Mouse (Mus musculus) left cerebral cortex, postnatal 14 days (tissue): Measurements from ENCODE around the gene Gamt. TPM values are rescaled to one million over a fixed set of nuclear protein-coding genes. Genes with fewer than 3 reads are reported as not detected.

Source experiments
- DNase-seq, 2 experiments: peaks; one replicate each; pipeline ENCODE4 v3.0.0; 2021 to 2022; ENCODE audit warnings: low spot score in 2 of 2, mixed read lengths in 1 of 2
- intact Hi-C: fragments of 180-260 bp; cut with DNase I; formaldehyde crosslinking; loops from one replicate; pipeline ENCODE4 v1.15.1; 2025
- long read RNA-seq, 2 experiments: library from polyadenylated mRNA; stranded (forward); transcript quantifications; one replicate each; pipeline ENCODE4 v2.0.0; 2021
- total RNA-seq, 2 experiments: library from RNA; stranded (reverse); gene quantifications; 2 replicates each; pipeline ENCODE4 v1.2.3; 2021

The Gamt gene
- 10 to 100 TPM; 20.7 to 29.7 TPM for total RNA-seq
- long read RNA-seq, experiment 1, transcript Gamt-202 (6 exons, 988 nt) = major isoform, 27 of 44 reads
- long read RNA-seq, experiment 1, partial matches to known transcripts = 5 of 44 reads
- long read RNA-seq, experiment 1, other reads (novel, unspliced or antisense) = 10 of 44 reads
- long read RNA-seq, experiment 2, transcript Gamt-202 (6 exons, 988 nt) = major isoform, 13 of 16 reads
- long read RNA-seq, experiment 2, partial matches to known transcripts = 2 of 16 reads
- long read RNA-seq, experiment 2, other reads (novel, unspliced or antisense) = 1 of 16 reads

- intact Hi-C loops = no loop called here
Observed at GRCm38 (mm10) chr10:80260642-80261584, at the start of gene Gamt, which contains the start of gene Dazap1. Gamt (minus strand) TSS chr10:80261012. Dazap1 (plus strand) TSS chr10:80261486.

GRCm38 (mm10) chr10:80304862-80305261 lies 44.0 kb upstream of the Gamt start:
- no peak for DNase-seq
- intact Hi-C loops = no loop called here

More at GRCm38 (mm10) chr10:80260642-80261584, at the start of gene Gamt, which contains the start of gene Dazap1:
- DNase-seq = peak; percentile 83 to 88

DNA sequence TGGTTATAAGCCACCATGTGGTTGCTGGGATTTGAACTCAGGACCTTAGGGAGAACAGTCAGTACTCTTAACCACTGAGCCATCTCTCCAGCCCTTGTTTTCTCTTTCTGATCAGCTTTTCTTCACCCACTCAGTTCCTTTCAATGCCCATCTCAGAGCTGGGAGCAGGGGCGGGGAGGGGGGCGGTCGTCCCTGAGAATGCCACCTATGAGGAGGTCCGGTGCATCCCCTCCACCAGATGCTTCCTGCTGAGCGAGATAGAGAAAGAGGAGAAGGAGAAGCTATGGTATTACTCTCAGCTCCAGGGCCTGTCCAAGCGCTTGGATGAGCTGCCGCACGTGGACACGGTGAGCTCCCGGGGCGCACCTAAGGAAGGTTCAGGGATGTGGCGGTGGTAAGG lies 43.6 kb upstream of the Gamt start:
- DNase-seq = no peak
- intact Hi-C loops = no loop called here

DNA sequence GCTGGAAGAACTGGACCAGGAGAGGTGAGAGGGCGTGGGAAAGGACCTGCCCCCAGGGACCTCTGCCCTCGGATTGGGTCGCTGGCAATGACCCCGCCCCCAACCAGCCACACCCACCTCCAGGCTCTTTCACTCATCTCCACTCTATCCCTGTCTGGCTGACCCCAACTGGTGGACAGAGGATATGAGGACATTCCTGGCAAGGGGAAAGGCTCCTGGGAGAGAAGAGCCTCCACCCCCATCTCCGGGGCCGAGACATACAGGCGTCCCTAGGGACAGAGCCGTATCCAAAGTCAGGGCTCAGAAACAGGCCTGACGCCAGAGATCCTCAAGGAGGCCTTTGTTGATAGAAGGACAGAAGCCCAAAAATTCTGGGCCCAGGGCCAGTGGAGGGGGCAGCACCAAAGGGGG lies 41.7 kb upstream of the Gamt start:
- intact Hi-C loops = no loop called here
- peak; percentile 66 to 75 for DNase-seq

- intact Hi-C loops = no loop called here
- no peak for DNase-seq
Observed at GRCm38 (mm10) chr10:80302082-80302355, 41.2 kb upstream of the Gamt start.

- DNase-seq = no peak
- intact Hi-C loops = no loop called here
Observed at GRCm38 (mm10) chr10:80301256-80302081, 40.7 kb upstream of the Gamt start.

GRCm38 (mm10) chr10:80300672-80301181 lies 39.9 kb upstream of the Gamt start:
- DNase-seq = peak; percentile 62 to 74
- intact Hi-C loops = no loop called here

DNA sequence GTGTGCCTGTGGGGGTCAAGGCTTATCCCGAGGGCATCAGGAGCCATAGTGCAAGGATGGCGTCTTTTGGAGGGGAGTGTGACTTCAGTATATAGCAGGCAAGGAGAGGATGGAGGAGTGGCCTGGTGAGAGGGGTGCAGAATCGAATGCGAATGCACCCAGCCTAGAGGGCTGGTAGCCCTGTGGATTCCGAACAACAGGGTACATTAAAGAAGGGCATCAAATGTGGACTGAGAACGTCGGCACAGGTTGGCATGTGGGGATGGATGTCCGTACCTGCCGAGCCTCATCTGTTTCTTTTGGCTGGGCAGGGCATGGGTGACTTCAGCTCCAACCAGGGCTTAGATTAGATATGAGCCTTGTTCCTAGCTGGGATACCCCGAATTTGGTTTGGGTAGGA lies 39.0 kb upstream of the Gamt start:
- intact Hi-C loops = no loop called here
- DNase-seq = no peak

GRCm38 (mm10) chr10:80299301-80299700 lies 38.5 kb upstream of the Gamt start:
- DNase-seq = no peak
- intact Hi-C loops = no loop called here

GRCm38 (mm10) chr10:80298571-80299281 lies 37.9 kb upstream of the Gamt start:
- intact Hi-C loops = no loop called here

DNA sequence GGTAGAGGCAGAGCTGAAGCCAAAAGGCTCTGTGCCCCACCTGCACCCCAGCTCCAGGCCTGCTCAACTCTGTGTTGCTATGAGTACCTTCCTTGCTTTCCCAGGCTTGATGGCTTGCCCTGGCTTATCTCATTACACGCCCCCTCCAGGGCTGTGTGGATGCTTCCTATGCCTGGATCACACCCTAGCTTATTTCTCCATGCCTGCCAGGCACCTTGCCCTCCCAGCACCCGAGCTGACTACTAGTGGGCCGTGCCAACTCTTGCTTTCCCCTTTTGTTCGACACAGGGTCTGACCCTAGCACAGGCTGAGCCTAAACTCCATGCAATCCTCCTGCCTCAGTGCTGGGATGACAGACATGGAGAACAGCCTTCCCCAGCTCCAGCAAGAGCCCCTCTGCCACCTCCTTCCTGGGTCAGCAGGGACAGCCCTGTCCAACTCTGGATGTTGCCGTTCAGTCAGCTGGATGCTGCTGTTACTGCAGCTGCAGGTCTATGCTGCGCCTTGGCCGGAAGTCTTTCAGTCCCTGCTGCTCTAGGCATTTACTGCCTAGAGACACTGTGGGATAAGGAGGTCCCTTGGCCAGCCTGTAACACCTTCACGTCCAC lies 36.8 kb upstream of the Gamt start:
- intact Hi-C loops = no loop called here
- DNase-seq = no peak

More at GRCm38 (mm10) chr10:80298571-80299281, 37.9 kb upstream of the Gamt start:
- DNase-seq = peak; percentile 95

- intact Hi-C loops = no loop called here
- DNase-seq = no peak
Observed at GRCm38 (mm10) chr10:80296824-80297223, 36.0 kb upstream of the Gamt start.

DNA sequence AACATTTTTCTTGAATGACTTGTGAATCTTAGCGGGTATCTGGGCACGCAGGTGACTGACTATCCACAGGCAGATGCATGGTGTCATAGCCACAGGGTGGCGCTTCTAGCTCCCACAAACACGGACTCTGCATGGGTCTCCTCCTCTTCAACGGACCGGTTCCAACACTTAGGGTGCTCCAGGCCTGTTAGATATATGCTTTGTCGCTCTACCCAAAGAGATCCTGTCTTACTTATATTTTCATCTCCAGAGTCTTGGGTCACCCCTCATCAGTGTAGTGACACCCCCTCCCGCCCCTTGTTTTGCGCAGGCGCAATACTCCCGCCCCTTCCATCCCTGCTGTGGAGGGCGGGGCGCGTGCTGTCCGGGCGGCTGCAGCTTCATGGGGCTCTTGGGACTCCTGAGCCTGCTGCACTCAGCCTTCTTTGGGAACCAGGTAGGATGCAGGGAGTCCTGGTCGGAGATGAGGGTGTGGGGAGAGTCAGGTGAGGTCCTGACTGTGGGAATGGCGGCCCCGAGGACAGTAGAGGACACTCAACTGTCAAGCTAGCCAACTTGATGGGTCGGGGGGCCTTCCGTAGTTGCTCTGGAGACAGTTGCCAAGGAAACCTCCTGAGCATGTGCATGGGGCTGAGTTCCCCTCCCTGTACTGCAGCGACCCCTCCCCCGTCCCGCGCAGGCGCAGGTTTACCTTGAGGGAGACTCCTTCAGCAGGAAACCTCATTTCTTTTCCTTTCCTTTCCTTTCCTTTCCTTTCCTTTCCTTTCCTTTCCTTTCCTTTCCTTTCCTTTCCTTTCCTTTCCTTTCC lies 35.0 kb upstream of the Gamt start, which contains the start of gene Apc2:
Apc2 (plus strand) TSS at position 360 of the 808 bp plus-strand sequence.
- intact Hi-C loops = no loop called here

GRCm38 (mm10) chr10:80294788-80295303 lies 34.0 kb upstream of the Gamt start:
- intact Hi-C loops = no loop called here
- DNase-seq = no peak

More for the DNA sequence above, 35.0 kb upstream of the Gamt start, which contains the start of gene Apc2:
- DNase-seq = peak; percentile 74 to 83

- intact Hi-C loops = no loop called here
- no peak for DNase-seq
Observed at GRCm38 (mm10) chr10:80294311-80294710, 33.5 kb upstream of the Gamt start.

GRCm38 (mm10) chr10:80293325-80293724 lies 32.5 kb upstream of the Gamt start:
- intact Hi-C loops = no loop called here
- DNase-seq = no peak
